In the genomic region with DNA sequence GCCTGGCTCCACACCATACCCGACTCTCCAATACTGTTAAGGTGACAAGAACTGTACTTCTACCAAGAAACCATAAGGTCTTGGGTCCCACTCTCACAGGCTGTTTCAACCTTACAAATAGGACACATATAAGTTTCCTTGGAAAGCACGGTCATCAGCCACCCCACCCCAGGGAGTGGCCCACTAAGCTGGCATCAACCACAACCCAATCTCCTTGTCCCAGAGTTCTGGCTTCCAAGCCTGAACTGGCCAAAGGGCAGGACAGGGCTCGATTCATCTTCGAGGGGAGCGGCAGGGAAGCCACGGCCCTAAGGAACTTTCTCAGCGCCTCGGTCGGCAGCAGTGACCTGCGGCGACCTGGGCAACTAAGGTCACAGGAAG, we compare ENCODE assay signal across 8 mouse cellular contexts. TPM values are rescaled to one million over a fixed set of nuclear protein-coding genes. Genes with fewer than 3 reads are reported as not detected.
DNase-seq lines count a peak whose midpoint lies in the region; ATAC-seq and TF ChIP-seq lines count a peak whose summit lies in the region.

No protein-coding gene starts in this region.

- peak overlapping the region; percentile 83; the same call in 1 of the 2 replicates for H3K27ac ChIP-seq in embryonic facial prominence, embryonic 13.5 days
- peak overlapping the region; percentile 91 for H3K27ac ChIP-seq in limb, embryonic 10.5 days
- H3K27ac ChIP-seq in neural tube, embryonic 14.5 days (ENCODE audit: low read depth, low read length) = peak overlapping the region; percentile 86

- peak overlapping the region; percentile 86 for H3ac ChIP-seq in C2C12 (ENCODE audit: control insufficient read depth, insufficient read length, low read depth)

- peak overlapping the region; percentile 90 for H3K4me2 ChIP-seq in embryonic facial prominence, embryonic 13.5 days
- peak overlapping the region; percentile 79 for H3K4me2 ChIP-seq in neural tube, embryonic 14.5 days (ENCODE audit: low read depth, low read length)

- H3K9me3 ChIP-seq in embryonic facial prominence, embryonic 13.5 days = no peaks in the 10 kb centered on the region
- H3K9me3 ChIP-seq in limb, embryonic 10.5 days (replicated peaks) = no peaks in the 10 kb centered on the region
- H3K9me3 ChIP-seq in neural tube, embryonic 14.5 days (ENCODE audit: control insufficient read depth, low read length) = no peaks in the 10 kb centered on the region

- DNase-seq in heart, adult 8-10 months (ENCODE audit: low spot score) = peak; percentile 5
- DNase-seq in heart, adult 11 months = no peak
- no peak for DNase-seq in limb, embryonic 10.5 days (ENCODE audit: low spot score)
- no peak for DNase-seq in cerebellum, adult 11-12 months
- DNase-seq in kidney, postnatal 10 days = no peak

- peaks cover 25% of the 10 kb centered on the region for H3K79me2 ChIP-seq in C2C12 (ENCODE audit: control insufficient read depth, insufficient read depth)

- peaks cover 22% of the 10 kb centered on the region for H3K4me1 ChIP-seq in embryonic facial prominence, embryonic 13.5 days
- peaks cover 18% of the 10 kb centered on the region for H3K4me1 ChIP-seq in limb, embryonic 10.5 days
- H3K4me1 ChIP-seq in neural tube, embryonic 14.5 days (ENCODE audit: control insufficient read depth, insufficient read depth, low read length) = peaks cover 15% of the 10 kb centered on the region; the same call in 1 of the 2 replicates

- no peak for ATAC-seq in embryonic facial prominence, embryonic 13.5 days (ENCODE audit: insufficient number of reproducible peaks, insufficient read depth, low FRiP score, low TSS enrichment, low read depth)
- ATAC-seq in neural tube, embryonic 14.5 days (ENCODE audit: low read depth) = no peak

- TF ChIP-seq CTCF in C2C12 (IDR thresholded peaks at IDR 0.05; ENCODE audit: control insufficient read depth, insufficient read depth, insufficient read length) = no peak

- 4% methylated on average over 11 of the region's 11 CpGs for WGBS in embryonic facial prominence, embryonic 13.5 days
- WGBS in limb, embryonic 10.5 days = 5% methylated on average over 11 of the region's 11 CpGs
- WGBS in neural tube, embryonic 14.5 days = 6% methylated on average over 11 of the region's 11 CpGs

- peak overlapping the region; percentile 91 for H3K9ac ChIP-seq in embryonic facial prominence, embryonic 13.5 days
- H3K9ac ChIP-seq in neural tube, embryonic 14.5 days (replicated peaks; ENCODE audit: low read depth, low read length) = peak overlapping the region; percentile 87

- peaks cover 8% of the 10 kb centered on the region for H3K36me3 ChIP-seq in C2C12 (ENCODE audit: control insufficient read depth, insufficient read depth)
- peaks cover 14% of the 10 kb centered on the region for H3K36me3 ChIP-seq in embryonic facial prominence, embryonic 13.5 days
- peaks cover 17% of the 10 kb centered on the region for H3K36me3 ChIP-seq in limb, embryonic 10.5 days
- H3K36me3 ChIP-seq in neural tube, embryonic 14.5 days (ENCODE audit: control insufficient read depth, insufficient read depth, low read length) = peaks cover 10% of the 10 kb centered on the region; the same call in 1 of the 2 replicates

- peaks cover 5% of the 10 kb centered on the region for H3K79me3 ChIP-seq in C2C12 (ENCODE audit: low read depth)

- peak overlapping the region; percentile 56 for H3K4me3 ChIP-seq in C2C12 (ENCODE audit: insufficient read depth, poor library complexity, severe bottlenecking)
- peak overlapping the region; percentile 90 for H3K4me3 ChIP-seq in embryonic facial prominence, embryonic 13.5 days
- H3K4me3 ChIP-seq in limb, embryonic 10.5 days = peak overlapping the region; percentile 82
- peak overlapping the region; percentile 89 for H3K4me3 ChIP-seq in neural tube, embryonic 14.5 days (ENCODE audit: low read depth, low read length)

- no peaks in the 10 kb centered on the region for H3K27me3 ChIP-seq in C2C12 (ENCODE audit: control insufficient read depth, insufficient read depth, insufficient read length)
- no peaks in the 10 kb centered on the region for H3K27me3 ChIP-seq in embryonic facial prominence, embryonic 13.5 days
- H3K27me3 ChIP-seq in limb, embryonic 10.5 days (ENCODE audit: low read depth, poor library complexity, severe bottlenecking) = no peaks in the 10 kb centered on the region
- H3K27me3 ChIP-seq in neural tube, embryonic 14.5 days (ENCODE audit: control insufficient read depth, insufficient read depth, low read length) = no peaks in the 10 kb centered on the region

TF ChIP-seq in C2C12, 6 proteins besides CTCF, POLR2A, EP300 and RAD21:
- no peak for TF ChIP-seq MYOD1 (IDR thresholded peaks at IDR 0.05; ENCODE audit: control insufficient read depth, insufficient read length, low read depth)
- TF ChIP-seq FOSL1 (IDR thresholded peaks at IDR 0.05; ENCODE audit: insufficient read depth, low read length, poor library complexity, severe bottlenecking) = no peak
- TF ChIP-seq USF1 (IDR thresholded peaks at IDR 0.05; ENCODE audit: low read depth) = no peak
- TF ChIP-seq MAX (IDR thresholded peaks at IDR 0.05) = no peak
- TF ChIP-seq MYOG (IDR thresholded peaks at IDR 0.05; ENCODE audit: control insufficient read depth, extremely low read depth, insufficient read length) = no peak
- TF ChIP-seq CEBPB (IDR thresholded peaks at IDR 0.05; ENCODE audit: low read depth) = no peak
TF ChIP-seq in C2C12: peak in this region for 0.

RNA-seq across cellular contexts. Expression of gene Letm1, which starts 0.7 kb away (rescaled TPM):
- total RNA-seq in heart, adult 8-10 months (2022) = 100 to 1,000 TPM; 135 to 149 (median 141) TPM
- 27.0 TPM for polyA plus RNA-seq in C2C12 (2012; fragmentation: generic; extraction: Trizol)
- 47.6 and 56.6 TPM in 2 replicates for polyA plus RNA-seq in embryonic facial prominence, embryonic 13.5 days (2015; fragmentation: Nextera tagmentation; extraction: Ambion mirVana)
- 65.0 and 66.8 TPM in 2 replicates for polyA plus RNA-seq in limb, embryonic 10.5 days (2016; fragmentation: Nextera tagmentation; extraction: Ambion mirVana)
- 67.0 and 69.5 TPM in 2 replicates for polyA plus RNA-seq in neural tube, embryonic 14.5 days (2014; fragmentation: Nextera tagmentation; extraction: Ambion mirVana)

RNA-seq across cellular contexts. Expression of gene Nsd2, which starts 38.6 kb away (rescaled TPM):
- total RNA-seq in heart, adult 8-10 months (2022) = 10 to 100 TPM; 24.0 to 25.3 (median 24.5) TPM
- 41.7 TPM for polyA plus RNA-seq in C2C12 (2012; fragmentation: generic; extraction: Trizol)
- polyA plus RNA-seq in embryonic facial prominence, embryonic 13.5 days (2015; fragmentation: Nextera tagmentation; extraction: Ambion mirVana) = 45.8 and 47.6 TPM in 2 replicates
- polyA plus RNA-seq in limb, embryonic 10.5 days (2016; fragmentation: Nextera tagmentation; extraction: Ambion mirVana) = 79.4 and 90.3 TPM in 2 replicates
- polyA plus RNA-seq in neural tube, embryonic 14.5 days (2014; fragmentation: Nextera tagmentation; extraction: Ambion mirVana) = 104 and 109 TPM in 2 replicates
